Mouse (Mus musculus) kidney, postnatal 25 days (tissue): ENCODE data around the gene AC140267.1.

Source experiments
- DNase-seq, 2 experiments: peaks; one replicate each; pipeline ENCODE4 v3.0.0; 2021; ENCODE audit warnings: mixed read lengths in 2 of 2

Gene AC140267.1

DNA sequence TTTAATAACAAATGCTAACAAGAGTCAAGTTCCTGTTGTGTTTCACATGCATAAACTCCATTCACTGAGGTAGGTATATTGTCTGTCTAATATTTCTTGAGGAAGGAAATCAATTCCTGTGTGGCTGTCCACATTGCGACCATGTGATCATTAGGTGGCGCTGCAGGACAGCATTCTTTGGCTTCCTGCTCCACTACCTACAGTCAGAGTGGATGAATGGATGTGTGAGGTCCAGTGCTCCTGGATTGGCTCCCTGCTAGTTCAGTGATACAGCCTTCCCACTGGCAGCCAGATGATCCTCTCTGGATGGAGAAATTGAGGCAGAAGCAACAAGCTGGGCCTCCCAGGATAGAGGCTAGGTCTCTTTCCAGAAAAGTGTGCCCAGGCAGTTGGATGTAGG is 30.6 kb downstream of the AC140267.1 start:
- DNase-seq, result peak; percentile 88 to 93

DNA sequence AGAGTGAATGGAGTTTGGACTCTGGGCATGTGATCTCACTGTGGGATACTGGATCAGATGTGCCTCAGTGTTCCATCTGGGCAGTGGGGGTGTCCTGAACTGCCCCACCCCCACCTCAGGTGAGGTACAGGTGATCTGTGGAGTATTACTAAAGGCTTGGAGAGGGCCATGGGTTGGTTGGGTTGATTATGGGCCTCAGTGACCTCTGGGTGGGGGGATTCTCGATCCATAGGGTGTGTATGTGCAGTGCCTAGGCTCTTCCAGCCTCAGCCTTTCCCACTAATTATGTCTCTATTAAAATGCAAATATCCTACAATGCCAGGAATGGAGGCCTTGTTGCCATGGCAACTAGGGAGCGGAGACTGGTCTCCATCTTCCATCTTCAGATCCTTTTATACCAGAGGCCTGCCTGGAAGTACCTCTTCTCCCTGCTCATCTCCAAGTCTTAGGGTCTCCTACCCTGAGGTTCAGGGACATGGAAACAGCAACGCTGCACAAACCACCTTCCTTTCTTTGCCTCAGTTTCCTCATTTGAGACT is 36.3 kb downstream of the AC140267.1 start:
- no peak for DNase-seq

DNA sequence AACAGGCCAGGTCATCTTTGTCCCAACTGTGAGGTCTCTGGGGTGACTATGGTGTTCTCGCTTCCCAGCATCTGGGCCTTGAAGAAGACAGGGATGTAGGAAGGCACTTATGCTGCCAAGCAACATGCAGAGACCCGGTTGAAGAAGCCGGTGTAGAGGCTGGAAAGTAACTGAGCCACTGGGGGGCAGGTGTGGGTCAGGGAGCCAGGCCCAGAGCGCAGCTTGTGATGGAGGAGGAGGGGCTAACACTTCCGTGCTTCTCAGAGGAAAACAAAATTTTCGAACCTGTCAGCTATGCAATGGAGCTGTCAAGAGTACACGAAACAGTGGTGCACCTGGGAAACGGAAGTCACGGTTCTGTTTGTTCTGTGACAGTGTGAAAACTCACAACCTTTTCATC is 41.5 kb downstream of the AC140267.1 start:
- DNase-seq, result no peak

DNA sequence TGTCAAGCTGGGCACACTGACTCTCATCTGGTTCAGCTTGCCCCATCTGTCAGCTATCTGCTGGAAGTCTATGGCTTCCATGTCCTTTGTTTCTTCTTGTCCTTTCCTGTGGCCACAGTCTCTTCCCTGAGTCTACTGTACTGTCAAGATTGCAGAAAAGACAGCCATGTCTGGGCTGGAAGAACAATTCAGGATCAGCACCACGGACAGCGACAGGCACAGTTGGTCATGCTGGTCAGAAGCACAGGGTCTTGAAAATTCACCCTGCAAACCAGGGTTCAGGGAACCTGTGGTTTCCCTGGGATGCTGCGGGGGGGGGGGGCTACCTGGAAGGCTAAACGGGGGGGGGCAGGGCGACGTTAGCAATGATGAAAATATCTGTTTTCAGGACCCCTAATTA is 42.0 kb downstream of the AC140267.1 start:
- peak; percentile 68 to 83 for DNase-seq

DNA sequence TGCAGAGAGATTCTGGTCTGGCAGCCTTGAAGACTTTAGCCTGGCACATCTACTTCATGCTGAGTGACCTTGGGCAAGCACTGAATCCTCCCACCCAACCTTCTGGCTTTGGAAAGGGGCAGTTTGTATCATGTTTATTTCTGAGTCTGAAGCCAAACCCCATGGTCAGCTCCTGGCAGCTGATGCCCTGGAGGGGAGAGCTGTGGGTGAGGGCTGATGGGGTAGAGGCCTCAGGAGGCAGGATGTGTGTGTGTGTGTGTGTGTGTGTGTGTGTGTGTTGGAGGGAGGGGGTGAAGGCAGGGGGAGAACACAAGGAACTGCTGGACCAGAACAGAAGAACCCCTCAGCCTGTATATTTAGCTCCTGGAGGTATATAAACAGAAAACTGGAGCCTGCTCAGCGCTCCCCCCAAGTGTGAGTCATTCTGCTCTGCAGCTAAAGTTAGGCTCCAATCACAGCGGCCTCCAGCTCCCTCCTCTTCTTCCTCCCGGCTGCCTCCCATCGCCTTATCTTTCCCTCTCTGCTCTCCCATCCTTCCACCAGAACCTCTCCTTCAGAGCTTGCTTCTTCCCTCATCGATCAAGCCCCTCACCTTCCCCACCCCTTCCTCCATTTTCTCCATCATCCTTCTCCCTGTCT is 42.6 kb downstream of the AC140267.1 start:
- no peak for DNase-seq

DNA sequence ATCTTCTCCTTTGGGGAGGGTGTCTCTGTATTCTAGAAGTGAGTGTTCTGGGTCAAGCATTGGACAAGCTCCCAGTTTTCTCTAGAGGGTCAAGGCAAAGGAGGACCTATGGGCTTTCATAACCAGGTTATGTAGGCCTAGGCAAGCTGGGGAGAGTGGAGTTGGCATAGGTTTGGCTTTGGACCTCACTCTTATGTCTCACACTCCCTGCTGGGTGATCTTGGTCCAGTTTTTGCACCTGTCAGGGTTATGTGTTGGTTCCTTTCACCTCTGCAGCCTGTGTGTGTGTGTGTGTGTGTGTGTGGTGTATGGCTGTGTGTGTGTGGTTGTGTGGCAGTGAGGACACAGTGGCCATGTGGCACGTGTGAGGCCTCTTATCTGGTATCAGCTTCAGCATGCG is 43.4 kb downstream of the AC140267.1 start:
- no peak for DNase-seq

DNA sequence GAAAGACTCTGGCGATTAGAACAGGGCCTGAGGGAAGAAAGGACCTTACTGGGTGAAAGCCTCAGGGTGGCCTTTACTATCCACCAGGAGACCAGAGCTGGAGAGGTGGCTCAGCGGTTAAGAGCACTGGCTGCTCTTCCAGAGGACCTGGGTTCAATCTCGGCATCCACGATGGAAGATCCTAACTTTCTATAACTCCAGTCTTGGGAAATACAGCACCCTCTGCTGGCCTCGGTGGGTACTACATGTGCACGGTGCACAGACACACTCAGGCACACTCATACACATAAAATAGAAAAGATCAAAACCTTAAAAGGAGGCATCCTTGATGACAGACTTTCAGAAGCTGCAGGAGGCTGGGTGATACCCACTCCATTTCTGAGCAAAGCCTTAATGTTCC is 45.0 kb downstream of the AC140267.1 start:
- DNase-seq, result peak in 1 of 2 experiments; percentile 57
